Mouse (Mus musculus) olfactory bulb, adult 2 months (tissue): ENCODE measurements around the gene Ppfibp2.

ENCODE experiments used
- CTCF ChIP-seq: fragments of 200-500 bp; IDR thresholded peaks from 2 replicates; pipeline ENCODE4 v1.5.1; 2012; ENCODE audit warnings: low read depth, mild to moderate bottlenecking, low read length, moderate library complexity; ENCODE audit not compliant: insufficient read depth
- POLR2A ChIP-seq: fragments of 200-500 bp; IDR thresholded peaks from 2 replicates; pipeline ENCODE4 v1.6.1; 2012; ENCODE audit warnings: mild to moderate bottlenecking, low read depth, low read length, moderate library complexity; ENCODE audit not compliant: insufficient read depth

DNA sequence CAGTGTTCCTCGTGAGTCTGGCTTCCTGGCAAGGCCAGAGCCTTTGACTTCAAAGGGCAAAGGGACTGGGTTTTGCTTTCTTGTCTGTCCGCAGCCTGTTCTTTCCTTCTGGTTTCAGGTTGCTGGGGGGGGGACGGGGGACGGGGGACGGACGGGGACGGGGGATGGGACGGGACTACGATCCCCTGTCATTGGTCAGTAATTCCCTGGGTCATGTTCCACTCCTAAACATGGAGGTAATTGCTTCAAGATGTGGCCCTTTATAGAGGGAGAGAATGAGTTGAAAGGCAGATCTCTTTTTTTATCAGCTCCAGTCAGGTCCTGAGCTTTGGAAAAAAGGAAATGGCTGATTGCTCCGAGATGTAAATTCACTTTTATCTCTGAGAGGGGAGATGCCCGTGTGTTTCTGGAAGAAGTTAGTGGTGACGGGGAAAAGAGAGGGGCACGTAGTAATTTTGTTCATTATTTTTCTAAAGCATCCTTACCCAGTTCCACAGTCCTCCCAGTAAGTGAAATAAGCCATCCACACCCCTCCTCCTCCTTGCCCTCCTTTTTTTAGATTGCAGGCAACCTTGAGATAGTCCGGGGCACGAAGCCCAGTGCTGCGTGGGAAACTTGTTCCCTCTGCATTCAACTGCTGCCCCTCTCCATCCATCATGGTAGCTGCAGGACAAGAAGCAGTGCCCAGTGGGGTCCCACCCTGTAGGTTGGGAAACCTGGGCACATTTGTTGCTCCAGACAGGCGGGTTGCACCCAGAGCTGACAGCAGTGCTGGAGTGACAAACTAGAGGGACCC lies 95.6 kb downstream of the Ppfibp2 start:
- TF ChIP-seq CTCF (no peak), POLR2A (no peak)
